Mouse (Mus musculus): ENCODE results near the gene Ttll11.

The Ttll11 gene

DNA sequence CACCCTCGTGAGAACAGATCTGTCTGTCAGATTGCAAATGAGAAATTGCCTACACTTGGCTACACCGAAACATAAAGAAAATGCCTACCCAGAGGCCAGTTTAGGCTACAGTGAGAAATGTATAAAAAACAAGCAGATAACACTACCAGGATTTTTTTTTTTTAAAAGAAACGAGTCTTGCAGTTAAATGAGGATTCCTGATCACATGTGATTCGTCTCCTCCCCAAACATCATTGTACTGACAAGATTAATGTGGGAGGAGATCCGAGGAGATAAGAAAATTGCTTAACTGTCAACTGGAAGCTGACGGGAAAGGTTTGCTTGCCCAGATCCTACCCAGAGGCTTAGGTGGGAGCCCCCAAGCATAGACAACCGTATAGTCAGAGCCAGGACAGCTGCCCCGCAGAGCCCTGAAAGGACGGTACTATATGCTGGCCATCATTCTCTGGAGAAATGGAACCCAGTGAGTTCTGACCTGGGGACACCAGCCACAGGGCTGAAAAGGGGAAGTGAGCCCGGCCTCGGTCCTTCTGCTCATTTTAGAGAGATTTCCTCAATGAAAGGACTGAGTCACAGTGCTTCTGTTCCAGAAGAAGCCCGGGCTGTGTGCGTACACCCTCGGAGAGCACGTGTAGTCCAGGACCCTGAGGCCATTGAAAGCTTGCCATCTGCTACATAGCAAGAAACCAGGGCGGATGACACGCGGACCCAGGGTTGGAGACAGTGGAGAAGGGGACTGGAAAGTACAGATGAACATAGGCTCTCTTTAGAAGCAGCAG lies 247.9 kb downstream of the Ttll11 start:
- in situ Hi-C loops (cut with MboI, MseI) = no loop called here

DNA sequence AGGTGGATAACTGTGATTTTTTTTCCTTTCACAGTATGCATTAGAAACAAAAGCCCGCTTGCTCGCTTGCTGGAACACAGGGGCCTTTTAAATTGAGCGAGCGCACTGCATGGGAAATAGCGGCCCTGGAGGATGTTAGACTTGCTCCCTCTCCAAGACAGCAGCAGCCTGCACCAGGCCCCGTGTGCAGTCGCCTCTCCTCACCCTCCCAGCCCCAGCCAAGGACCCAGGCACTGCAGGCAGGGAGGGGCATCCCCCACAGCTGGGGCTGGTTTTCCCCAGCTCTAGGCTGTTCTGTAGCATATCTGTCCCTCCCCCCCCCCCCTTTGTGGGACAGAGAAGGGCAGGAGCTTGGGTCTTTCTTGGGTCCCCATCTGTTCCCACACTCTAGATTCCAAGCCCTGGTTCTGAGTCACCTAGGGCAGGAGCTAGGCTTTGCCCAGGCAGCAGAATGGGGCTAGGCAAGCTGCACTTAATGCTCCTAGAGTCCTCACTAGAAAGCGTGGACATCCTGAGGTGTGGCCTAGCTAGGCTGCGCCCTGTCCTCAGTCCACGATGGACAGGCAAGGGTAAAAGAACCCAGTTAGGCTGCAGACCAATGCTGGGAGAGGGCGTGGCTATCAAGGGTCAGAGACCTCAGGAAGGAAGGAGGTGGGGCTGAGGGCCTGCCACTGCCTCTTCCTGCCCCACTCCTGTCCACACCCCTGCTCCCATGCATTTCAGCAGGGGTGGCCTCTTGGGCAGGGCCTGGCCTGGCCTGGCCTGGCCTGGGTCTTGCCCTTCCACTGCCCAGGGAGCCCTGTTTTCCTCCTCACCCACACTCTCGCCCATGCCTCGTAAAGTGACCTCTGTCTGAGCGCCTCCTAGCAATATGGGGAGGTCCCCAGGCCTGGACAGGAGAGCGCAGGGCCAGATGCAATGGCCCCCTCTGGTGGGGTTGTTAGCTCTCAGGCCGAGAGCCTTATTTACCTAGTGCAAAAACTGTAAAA lies 250.3 kb downstream of the Ttll11 start:
- in situ Hi-C loops (cut with MboI, MseI) = no loop called here

DNA sequence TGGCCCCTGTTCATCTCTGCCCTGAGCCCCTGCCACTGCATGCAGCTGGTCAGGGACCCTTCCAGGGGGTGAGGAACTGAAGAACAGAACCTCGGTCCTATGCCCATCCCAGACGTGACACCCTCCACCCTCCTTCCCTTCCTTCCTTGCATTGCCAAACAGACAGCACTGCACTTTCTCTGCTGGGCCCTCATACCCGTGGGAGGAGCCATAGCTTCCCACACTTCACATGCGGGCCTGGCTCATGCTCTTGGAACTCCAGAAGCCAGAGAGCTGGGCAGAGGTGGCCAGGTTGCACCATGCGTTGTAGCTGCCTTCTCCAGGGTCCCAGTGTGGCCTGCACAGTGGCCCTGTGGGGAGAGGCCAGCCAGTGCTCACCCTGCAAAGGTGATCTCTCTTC lies 251.1 kb downstream of the Ttll11 start:
- in situ Hi-C loops (cut with MboI, MseI) = no loop called here

DNA sequence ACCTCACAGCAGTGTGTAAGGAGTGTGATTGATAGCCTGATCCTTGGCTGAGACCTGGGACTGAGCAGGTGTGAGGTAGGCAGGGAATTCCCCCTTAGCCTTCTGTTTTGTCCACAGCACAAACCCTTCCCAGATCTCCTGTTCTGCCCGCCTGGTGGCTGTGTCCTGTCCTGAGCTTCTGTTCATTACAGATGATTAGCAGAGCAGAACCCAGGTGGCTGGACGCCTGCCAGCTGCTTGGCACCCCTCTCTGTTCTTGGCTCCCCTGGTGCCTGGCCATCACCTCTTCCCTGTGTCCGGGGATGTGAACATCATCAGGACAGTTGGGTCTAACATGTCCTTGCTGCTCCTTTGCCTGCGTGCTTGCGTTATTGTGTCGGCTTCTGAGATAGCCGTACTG lies 256.0 kb downstream of the Ttll11 start:
- in situ Hi-C loops (cut with MboI, MseI) = no loop called here

DNA sequence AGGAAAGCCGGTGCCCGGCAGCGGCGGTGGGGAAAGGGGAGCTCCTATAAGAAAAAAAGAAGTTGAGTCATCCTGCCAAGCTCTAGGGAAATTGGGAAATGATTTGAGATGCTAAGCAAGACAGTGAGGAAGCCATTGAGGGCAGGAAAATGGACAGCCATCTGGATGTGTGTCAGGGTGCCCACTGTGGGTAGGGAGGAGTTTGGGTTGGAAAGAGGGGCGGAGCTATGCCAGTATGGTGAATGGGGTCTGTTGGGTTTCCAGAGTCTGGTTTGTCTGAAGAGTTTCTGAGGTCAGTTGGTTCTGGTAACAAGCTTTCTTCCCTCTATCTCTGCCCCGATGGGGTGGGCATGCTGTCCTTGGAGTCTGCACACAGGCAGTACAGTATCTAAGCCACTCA lies 256.4 kb downstream of the Ttll11 start:
- in situ Hi-C loops (cut with MboI, MseI) = no loop called here

DNA sequence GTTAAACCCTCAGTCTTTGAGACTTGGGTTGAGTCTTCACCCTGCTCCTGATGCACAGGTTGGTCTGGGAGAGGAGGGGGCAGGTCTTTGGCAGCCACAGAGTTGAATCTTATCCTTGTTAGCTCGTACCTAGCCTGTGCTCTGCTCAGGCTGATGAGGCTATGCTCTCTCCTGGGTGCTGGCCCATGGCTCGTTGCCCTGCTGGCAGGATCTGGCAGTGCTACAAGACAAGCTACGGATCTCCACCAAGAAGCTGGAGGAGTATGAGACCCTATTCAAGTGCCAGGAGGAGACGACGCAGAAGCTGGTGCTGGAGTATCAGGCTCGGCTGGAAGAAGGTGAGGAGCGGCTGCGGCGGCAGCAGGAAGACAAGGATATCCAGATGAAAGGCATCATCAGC lies 256.9 kb downstream of the Ttll11 start:
- in situ Hi-C loops (cut with MboI, MseI) = no loop called here

DNA sequence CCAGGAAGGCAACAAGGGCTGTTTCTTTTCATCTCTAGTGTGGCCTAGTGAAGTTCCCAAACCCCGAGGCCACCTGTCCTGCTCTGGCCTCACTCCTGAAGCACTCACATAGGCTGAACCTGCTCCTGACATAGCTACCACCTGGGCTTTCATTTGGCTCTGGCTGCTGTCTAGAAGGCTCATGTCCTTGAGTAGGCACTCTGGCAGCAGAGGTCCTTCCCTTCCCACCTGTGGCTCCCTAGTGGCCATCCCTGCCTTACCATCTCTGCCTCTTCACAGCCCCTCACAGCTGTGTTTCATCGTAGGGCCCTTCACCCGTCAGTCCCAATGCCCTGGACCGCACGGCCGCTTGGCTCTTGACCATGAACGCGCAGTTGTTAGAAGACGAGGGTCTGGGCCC lies 258.8 kb downstream of the Ttll11 start:
- in situ Hi-C loops (cut with MboI, MseI) = no loop called here

DNA sequence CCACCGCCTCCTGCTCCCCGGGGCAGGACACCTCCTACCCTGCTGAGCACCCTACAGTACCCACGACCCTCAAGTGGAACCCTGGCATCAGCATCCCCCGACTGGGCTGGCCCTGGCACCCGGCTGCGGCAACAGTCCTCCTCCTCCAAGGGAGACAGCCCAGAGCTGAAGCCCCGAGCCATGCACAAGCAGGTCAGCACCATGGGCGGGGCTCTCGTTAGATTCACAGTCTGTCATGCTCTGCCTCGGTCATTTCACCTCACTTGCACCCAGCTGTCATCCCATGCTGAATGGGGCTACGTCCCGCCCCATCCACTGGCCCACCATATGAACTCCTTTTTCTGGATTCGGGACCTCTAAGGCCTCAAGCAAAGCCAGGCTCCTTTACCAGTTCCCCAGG lies 259.2 kb downstream of the Ttll11 start:
- in situ Hi-C loops (cut with MboI, MseI) = no loop called here

DNA sequence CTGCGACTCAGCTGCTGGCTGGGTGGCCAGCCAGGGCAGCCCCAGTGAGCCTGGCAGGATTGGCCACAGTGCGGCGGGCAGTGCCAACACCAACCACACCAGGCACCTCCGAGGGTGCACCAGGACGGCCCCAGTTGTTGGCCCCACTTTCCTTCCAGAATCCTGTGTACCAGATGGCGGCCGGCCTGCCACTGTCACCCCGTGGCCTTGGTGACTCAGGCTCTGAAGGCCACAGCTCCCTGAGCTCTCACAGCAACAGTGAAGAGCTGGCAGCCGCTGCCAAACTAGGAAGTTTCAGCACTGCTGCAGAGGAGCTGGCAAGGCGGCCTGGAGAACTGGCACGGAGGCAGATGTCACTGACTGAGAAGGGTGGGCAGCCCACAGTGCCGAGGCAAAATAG lies 259.6 kb downstream of the Ttll11 start:
- in situ Hi-C loops (cut with MboI, MseI) = no loop called here

DNA sequence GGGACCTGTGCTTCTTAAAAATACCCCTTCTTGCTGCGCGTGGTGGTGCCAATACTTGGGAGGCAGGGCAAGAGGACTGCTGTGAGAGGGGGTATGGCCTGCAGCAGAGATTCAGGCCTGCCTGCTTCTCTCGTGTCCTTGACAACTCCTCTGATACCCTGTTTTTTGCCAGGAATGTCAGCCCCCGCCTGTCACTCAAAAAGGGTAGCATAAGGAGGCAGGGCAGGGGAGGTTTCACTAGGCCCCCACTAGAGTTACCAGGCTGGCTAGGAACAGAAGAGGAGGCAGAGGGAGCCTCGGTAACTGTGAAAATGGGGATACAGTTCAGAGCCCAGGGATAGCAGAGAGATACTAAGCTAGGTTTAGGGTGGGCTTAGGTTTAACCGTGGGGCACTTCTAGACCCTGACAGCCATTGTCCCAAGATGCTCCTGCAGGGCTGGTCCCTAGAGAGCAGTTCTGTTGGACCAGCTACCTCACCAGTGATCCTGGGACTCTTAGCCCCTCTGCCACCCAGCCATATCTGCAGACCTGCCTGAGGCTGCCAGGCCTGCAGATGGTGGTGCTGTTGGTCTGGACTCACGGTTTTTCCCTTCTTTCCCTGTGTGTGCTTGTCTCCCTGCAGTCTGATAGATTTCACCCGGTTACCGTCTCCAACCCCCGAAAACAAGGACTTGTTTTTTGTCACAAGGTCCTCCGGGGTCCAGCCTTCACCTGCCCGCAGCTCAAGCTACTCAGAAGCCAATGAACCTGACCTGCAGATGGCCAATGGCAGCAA lies 260.3 kb downstream of the Ttll11 start:
- in situ Hi-C loops (cut with MboI, MseI) = no loop called here

DNA sequence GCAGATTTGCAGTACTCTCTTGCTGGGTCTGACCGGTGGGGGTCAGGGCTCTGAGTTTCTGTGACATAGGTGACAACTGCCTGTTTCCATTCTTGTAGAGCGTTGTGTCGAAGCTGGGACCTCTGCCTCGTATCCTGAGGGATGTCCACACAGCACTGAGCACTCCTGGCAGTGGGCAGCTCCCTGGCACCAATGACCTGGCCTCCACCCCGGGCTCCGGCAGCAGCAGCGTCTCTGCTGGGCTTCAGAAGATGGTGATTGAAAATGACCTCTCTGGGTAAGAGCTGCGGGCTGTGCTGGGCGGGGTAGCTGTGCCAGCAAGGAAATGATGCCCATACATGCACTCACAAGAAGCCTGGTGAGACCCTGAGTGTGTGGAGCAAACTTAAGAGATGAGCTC lies 261.1 kb downstream of the Ttll11 start:
- in situ Hi-C loops (cut with MboI, MseI) = no loop called here

DNA sequence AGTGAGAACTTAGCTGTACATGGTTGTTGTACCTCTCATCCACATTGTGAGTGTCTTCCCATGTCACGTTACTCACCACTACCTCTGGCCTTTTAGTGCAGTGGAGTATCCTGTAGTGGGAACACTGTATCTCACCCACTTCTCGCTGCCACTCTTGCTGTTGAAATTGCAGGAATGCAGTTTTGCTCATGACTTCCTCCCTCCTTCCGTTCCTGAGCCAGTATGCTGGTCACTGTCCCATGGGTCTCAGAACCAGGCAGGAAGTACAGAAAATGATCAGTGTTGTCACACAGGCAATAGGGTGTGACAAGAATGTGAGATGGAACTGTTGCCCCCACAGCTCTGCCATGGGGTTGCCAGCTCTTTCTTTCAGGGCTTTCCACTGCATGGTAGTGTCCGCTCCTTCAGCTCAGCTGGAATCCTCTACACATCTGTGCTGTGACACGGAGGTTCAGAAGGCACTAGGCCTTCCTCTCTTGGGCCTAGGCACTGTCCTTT lies 261.7 kb downstream of the Ttll11 start:
- in situ Hi-C loops (cut with MboI, MseI) = no loop called here

DNA sequence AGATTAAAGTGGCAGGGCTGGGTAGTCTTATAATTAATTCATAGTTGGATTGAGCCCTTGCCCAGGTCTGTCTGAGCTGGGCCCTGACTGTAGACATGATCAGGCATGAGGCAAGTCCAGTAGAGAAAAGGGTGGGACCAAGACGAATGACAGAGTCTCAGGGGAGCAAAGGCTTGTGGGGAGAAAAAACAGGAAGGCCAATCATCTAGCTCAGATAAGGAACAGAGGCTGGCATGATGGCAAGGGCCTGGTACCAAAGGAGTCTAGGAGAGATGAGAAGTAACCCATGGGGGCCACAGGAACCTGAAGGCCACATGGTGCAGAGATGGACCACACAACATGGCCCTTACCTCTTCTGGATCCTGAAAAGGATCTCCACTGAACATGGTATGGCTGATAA lies 263.5 kb downstream of the Ttll11 start:
- in situ Hi-C loops (cut with MboI, MseI) = no loop called here

DNA sequence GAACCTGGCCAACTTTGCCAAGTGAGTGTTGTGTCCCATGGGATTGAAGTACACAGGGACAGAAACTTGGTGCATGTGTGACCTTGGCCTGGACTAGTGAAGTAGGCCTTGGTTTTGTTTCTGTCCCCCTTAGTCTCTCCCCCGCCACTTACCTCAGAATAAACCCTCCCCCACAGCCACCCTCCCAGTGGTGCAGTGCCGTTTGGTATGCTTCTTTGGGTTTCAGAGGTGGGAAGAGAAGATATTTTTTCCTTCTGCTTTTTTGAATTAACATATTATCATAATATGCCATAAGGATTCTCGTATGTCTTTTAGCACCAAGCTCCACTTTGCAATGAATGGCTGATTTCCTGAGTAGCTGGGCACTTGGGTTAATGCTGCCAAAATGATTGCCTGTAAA lies 264.2 kb downstream of the Ttll11 start:
- in situ Hi-C loops (cut with MboI, MseI) = no loop called here

DNA sequence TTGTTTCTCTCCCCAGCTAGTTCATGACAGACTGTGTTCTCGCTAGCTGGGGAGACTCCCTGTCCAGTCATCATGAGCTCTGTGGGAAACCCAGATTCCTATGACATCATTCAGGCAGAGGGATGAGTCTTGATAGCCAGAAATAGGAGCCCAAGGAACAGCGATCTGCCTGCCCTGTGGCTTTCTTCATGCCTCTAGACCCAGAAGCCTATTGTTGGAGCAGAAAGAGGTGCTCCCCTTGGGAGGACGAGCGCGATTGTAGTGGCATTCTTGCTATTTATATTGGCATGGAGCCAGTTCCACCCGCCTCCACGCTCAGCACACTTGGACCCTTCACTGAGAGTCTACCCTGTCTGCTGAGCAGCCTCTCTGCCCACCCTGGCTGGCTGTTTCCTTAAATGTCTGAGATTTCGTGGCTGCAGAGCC lies 265.0 kb downstream of the Ttll11 start:
- in situ Hi-C loops (cut with MboI, MseI) = no loop called here

DNA sequence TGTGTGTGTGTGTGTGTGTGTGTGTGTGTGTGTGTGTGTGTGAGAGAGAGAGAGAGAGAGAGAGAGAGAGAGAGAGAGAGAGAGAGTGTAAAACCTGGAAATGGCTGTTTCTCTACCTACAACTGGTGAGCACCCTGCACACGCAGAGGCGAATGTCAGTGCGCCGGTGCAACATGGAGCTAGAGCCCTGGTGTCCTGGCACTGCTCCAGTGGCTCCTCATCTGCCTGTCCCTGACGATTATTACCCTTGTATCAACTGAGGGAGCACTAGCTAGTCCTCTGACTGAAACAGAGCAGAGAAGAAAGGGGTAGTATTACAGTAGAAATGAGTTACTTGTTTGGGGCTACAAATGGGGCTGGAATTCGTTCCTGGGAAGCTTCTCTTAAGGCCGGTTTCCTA lies 266.3 kb downstream of the Ttll11 start:
- in situ Hi-C loops (cut with MboI, MseI) = no loop called here

DNA sequence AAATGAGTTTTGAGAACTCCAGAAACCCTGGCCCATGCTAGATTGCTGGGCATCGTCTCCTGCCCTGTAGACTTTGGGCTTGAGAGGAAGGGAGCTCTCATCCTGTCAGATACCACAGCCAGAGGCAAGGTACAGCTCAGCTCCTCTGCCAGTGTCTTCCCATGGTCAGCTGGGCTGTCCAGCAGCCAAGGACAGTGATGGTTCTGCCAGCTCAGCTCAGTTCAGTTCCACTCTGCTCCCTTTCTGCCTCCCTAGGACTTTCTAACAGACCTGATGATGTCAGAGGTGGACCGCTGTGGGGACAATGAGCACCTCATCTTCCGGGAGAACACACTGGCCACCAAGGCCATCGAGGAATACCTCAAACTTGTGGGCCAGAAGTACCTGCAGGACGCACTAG lies 267.1 kb downstream of the Ttll11 start:
- in situ Hi-C loops (cut with MboI, MseI) = no loop called here

DNA sequence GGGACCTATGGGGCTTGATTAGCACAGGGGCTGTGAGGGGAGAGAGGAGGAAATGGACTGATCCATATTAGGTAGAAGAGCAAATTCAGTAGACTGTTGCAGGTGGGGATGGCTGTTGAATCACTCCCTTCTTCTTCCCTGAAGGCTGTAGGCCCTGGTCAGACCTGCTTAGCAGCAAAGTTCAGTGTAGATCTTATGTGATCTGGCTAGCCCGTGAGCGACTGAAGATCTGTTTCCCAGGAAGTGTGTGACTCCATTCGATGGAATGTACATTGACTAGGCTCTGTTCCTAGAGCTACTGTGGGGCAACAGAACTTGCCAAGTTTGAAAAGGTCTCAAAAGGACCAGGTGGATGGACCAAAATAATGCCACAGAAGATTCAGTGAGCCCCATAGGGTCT lies 276.5 kb downstream of the Ttll11 start:
- in situ Hi-C loops (cut with MboI, MseI) = no loop called here

DNA sequence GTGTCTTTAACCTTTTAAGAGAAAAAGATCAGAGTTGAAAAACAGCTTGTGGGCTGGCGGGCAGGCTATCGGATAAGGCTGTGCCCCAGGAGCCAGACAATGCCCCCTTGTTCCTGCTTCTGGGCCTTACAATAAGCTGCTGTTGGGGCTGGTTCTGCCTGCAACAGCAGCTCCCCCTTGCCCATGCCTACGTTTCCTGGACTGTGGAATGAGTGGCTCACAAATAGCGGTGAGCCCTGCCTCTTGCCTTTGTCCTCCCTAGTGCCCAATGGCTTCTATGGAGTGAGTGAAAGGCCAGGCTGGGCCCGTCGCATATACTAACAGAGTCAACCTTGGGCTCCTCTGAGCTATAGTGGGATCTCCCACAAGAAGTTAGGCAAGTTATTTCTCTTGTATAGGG lies 277.1 kb downstream of the Ttll11 start:
- in situ Hi-C loops (cut with MboI, MseI) = no loop called here

DNA sequence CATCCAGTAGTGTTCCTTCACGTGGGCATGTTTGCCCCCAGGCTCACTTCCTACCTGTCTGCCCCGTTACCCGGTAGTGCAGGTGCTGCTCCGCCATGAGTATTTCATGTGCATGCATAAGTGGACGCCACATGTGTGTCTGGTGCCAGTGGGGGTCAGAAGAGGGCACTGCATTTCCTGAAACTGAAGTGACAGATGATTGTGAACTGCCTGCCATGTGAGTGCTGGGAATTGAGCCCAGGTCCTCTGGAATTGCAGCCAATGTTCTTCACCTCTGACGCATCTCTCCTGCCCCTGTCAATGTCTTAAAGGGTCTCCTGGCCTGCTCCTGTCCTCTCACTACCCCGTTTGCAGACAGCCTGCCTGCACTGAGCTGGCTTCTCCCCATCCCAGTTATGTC lies 277.7 kb downstream of the Ttll11 start:
- in situ Hi-C loops (cut with MboI, MseI) = no loop called here
